Mouse (Mus musculus): ENCODE data around the gene Olfr291. TPM values are rescaled to one million over a fixed set of nuclear protein-coding genes. Genes with fewer than 3 reads are reported as not detected.

The Olfr291 gene
- polyA plus RNA-seq (2016; fragmentation: Nextera tagmentation; extraction: Ambion mirVana) = 0.12 TPM in 1 of 2 replicates, not detected in the other

DNA sequence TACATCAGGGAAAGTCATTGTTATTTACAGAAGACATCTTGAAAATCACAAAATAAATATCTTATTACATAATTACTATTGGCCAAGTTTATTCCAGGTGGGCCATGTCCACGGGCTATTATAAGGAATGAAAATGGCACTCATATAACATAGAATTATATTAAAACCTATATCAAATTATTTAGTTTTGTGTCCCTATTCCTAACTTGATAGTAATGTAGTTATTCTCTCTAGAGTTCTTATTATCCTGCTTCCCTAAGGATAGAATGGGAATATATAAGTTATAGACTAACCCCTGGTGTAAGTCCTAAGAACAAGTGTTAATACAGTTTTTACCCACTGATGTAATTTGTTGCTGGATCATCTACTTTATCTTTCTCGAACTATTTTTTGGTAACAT, at the start of gene Olfr291:
Gene Olfr291, plus strand, starts transcription at position 301 of the 400 bp plus-strand sequence.
- H3K27me3 ChIP-seq (ENCODE audit: poor library complexity, severe bottlenecking) = no peaks in the 10 kb centered on the region
- no peak within 1 kb of the TSS for H3K4me3 ChIP-seq
- 85% methylated on average over 2 of the region's 2 CpGs for WGBS
- DNase-seq (ENCODE audit: extremely low spot score, low spot score) = no peak
- no peaks in the 10 kb centered on the region for H3K9me3 ChIP-seq
- H3K36me3 ChIP-seq (replicated peaks) = no peaks in the 10 kb centered on the region
- H3K27ac ChIP-seq = no peak within 1 kb of the TSS
- H3K4me1 ChIP-seq = no peaks in the 10 kb centered on the region

DNA sequence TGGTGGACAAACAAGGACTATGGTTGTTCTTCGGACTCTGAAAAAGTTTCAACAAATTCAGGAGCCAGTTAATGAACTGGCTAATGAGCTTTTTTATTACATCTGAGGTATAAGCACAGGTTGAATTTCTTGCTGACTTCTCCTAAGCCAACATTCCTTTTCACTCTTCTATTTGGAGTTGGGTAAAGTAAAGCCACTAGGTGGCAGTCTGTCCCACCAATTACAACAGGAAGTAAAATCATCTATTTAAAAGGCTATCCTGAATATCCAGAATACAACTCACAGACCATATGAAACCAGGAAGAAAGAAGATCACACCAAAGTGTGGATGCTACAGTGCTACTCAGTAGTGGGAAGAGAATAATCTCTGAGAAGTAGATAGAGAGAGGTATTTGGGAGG, 48.1 kb upstream of the Olfr291 start:
- Histone ChIP-seq H3K4me1 (peaks cover 8% of the 10 kb centered on the region), H3K9me3 (no peaks in the 10 kb centered on the region), H3K36me3 (replicated peaks) (no peaks in the 10 kb centered on the region), H3K4me3 (no peak overlapping the region), H3K27ac (no peak overlapping the region), H3K27me3 (ENCODE audit: poor library complexity, severe bottlenecking) (no peaks in the 10 kb centered on the region)
- 40% methylated on average over 1 of the region's 1 CpGs for WGBS
- no peak for DNase-seq (ENCODE audit: extremely low spot score, low spot score)

DNA sequence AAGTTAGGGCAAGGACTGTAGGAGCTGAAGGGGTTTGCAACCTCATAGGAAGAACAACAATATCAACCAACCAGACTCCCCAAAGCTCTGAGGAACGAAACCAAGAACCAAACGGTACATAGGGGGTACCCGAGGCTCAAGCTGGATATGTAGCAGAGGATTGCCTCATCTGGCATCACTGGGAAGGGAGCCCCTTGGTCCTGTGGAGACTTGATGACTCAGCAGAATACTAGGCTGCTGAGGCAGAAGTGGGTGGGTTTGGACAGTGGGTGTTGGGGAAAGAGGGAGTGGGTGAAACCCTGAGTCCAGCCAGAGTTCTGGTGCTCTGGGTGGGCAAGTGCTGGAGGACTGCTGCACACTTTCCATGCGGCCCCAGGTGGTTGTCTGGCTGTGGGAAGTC, 47.2 kb upstream of the Olfr291 start:
- Histone ChIP-seq H3K9me3 (no peaks in the 10 kb centered on the region), H3K4me1 (no peaks in the 10 kb centered on the region), H3K27me3 (ENCODE audit: poor library complexity, severe bottlenecking) (no peaks in the 10 kb centered on the region), H3K36me3 (replicated peaks) (no peaks in the 10 kb centered on the region), H3K4me3 (no peak overlapping the region), H3K27ac (no peak overlapping the region)
- DNase-seq (ENCODE audit: extremely low spot score, low spot score) = no peak
- 77% methylated on average over 4 of the region's 4 CpGs for WGBS

DNA sequence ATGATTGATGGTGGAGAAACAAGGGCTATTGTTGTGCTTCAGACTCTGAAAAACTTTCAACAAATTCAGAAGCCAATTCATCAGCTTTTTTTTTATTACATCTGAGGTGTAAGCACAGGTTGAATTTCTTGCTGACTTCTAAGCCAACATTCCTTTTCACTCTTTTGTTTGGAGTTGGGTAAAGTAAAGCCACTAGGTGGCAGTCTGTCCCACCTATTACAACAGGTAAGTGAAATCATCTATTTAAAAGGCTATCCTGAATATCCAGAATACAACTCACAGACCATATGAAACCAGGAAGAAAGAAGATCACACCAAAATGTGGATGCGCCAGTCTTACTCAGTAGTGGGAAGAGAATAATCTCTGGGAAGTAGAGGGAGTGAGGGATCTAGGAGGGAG, 31.2 kb downstream of the Olfr291 start:
- no peak for DNase-seq (ENCODE audit: extremely low spot score, low spot score)
- no peaks in the 10 kb centered on the region for H3K36me3 ChIP-seq (replicated peaks)
- peaks cover 11% of the 10 kb centered on the region; the same call in 1 of the 2 replicates for H3K9me3 ChIP-seq
- H3K4me3 ChIP-seq = no peak overlapping the region
- no peaks in the 10 kb centered on the region for H3K4me1 ChIP-seq
- H3K27ac ChIP-seq = no peak overlapping the region
- H3K27me3 ChIP-seq (ENCODE audit: poor library complexity, severe bottlenecking) = no peaks in the 10 kb centered on the region
- 74% methylated on average over 1 of the region's 1 CpGs for WGBS

Other genes with a start within 250 kb of the Olfr291 start
- 1.9 and 2.2 TPM in 2 replicates for gene Fah, start 246.8 kb upstream of the Olfr291 start, polyA plus RNA-seq (2016; fragmentation: Nextera tagmentation; extraction: Ambion mirVana)
- gene Zfand6, start 163.6 kb upstream of the Olfr291 start, polyA plus RNA-seq (2016; fragmentation: Nextera tagmentation; extraction: Ambion mirVana) = 149 and 156 TPM in 2 replicates
- gene Vmn2r65, start 110.6 kb downstream of the Olfr291 start, polyA plus RNA-seq (2016; fragmentation: Nextera tagmentation; extraction: Ambion mirVana) = not detected in 2 replicates
- gene Vmn2r66, start 158.7 kb downstream of the Olfr291 start, polyA plus RNA-seq (2016; fragmentation: Nextera tagmentation; extraction: Ambion mirVana) = not detected in 2 replicates